Mouse (Mus musculus): ENCODE measurements around the gene Osbpl8.

GRCm38 (mm10) chr10:111258256-111258655 is 93.7 kb downstream of the Osbpl8 start:
- TF ChIP-seq CTCF (IDR thresholded peaks at IDR 0.05; ENCODE audit: extremely low read depth, insufficient read length, insufficient replicate concordance, low read depth, low read length) (no peak), POLR2A (IDR thresholded peaks at IDR 0.05; ENCODE audit: low read depth, low read length) (no peak)
